Mouse (Mus musculus) right cerebral cortex, postnatal 14 days (tissue): Measurements from ENCODE around the gene Aldh9a1.
A peak's percentile ranks its signal among the peaks of the same experiment; 100 is the strongest.

Experiments used
- DNase-seq: peaks from one replicate; pipeline ENCODE4 v3.0.0; 2022

Aldh9a1 gene

DNA sequence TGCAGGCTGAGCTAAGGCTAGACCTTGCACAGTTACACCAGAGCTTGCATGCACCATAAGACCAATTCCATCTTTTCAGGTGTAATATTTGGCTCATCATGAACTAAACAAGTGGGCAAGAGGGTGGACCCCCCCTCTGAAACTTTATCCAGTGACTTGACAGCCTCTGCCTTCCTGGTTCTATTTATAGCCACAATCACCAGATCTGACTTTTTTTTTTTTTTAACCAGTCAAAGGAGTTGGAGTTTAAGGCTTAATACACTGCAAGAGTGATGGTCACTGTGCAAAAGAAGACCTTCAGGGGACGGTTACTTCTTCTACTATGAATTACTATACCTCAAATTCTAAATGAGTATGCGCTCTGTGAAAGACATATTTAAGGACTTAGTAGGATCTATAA, 35.4 kb downstream of the Aldh9a1 start:
- DNase-seq: no peak

DNA sequence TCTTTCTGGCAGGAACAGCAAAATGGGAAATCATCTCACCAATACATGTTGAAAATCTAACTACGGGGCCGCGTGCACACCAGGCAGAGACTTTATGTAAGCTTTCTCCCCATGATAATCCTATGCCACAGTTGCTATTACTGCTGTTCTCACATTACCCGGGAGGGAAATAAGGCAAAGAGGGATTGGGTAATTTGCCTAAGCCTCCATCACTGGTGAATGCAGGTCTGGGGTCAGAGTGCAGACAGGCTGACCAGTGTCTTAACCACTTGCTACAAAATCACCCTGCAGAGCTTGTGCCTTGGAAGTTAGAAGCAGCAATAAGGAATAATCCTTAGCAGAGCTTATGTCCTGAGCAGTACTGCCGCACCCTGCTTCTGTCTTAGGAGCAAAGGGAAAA, 35.8 kb downstream of the Aldh9a1 start:
- no peak for DNase-seq

DNA sequence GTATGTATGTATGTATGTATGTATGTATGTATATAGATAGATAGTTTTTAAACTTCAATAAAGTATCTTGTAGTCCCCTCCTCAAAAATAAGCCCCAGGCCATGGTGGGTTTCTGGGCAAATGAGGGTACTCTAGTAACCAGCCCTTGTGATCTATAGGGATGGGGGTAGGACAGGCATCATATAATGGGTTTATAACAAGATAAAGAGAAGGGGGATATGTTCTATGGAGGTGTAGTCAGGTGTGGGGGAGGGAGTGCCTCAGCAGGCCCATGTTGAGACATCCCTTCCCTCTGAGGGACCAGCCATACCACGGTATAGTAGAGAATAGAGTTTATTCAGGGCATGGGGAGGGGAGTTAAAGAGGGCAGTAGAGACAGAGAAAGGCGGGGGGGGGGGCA, 36.7 kb downstream of the Aldh9a1 start:
- no peak for DNase-seq

DNA sequence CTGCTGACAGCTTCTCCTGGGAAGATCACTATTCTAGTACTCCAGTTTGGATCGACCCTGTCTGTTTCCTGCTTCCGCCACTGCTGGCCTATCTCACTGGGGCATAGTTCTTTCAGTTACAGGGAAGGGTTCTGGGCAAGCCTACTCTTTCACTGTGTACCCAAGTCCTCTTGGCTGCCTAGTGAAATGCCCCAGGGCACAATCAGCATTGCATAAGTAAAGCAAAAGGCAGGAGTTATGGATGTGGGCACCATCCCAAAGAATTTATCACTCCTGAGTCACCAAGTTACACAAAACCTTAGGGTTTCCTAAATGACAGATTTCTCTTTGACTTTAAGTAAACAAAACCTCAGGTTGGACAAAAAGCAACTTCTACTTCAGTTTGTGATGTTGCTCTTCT, 37.5 kb downstream of the Aldh9a1 start:
- no peak for DNase-seq

DNA sequence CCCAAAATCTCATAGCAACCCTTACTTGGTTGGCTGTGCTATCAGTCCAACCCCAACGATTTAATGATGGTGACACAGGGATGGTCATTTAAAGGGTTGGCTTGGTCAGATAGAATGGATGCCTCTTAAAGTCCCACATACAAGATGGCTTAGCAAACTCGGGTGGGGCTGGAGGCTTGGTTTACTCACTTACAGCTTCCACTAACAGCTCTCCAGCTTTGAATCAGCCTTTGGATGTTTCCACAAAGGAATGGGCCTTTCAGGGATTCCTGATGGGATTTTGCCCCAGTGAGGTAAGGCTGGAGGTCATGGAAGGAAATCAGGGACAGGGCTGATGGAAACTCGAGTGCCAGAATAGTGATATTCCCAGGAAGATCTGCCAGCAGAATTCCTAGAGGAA, 38.0 kb downstream of the Aldh9a1 start:
- no peak for DNase-seq

DNA sequence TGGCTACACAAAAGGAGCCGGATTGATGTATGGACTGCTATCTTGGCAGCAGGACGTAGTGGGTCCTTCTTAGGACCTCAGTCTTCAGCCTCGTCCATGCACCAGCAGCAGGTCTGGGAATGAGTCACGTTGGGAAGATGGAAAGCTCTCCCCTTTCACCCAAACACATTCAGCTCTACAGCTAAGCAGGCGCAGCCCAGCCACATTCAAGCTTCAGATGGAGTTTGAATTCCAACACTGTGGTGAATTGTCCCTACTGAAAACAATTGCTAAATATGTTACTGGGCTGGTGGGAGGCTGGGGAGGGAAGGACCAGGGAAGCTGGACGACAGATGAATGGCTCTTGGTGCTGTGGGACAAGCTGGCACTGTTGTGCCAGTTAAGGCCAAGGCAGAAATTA, 38.8 kb downstream of the Aldh9a1 start:
- DNase-seq: no peak

- no peak for DNase-seq
These were observed 39.8 kb downstream of the Aldh9a1 start for GRCm38 (mm10) chr1:167389584-167389983.

DNA sequence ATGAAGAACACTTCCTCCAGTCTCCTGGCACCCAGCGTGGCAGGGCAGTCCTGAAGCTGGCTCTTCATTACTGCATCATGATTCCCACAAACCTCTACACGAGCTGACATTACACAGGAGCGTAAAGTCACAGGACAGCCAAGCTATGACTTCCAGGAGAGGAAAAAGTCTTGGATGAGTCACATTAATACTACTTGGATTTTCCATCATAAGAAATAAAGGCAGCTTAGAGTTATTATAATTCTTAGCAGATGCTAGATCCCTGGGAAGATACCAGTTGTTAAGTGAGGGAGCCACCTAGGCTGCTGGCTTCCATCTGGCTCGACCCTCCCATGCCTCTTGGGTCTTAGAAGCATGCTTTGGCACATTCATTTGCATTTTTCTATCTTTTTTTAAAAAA, 40.6 kb downstream of the Aldh9a1 start:
- DNase-seq: no peak

- no peak for DNase-seq
These were observed 41.5 kb downstream of the Aldh9a1 start for GRCm38 (mm10) chr1:167391241-167391640.

DNA sequence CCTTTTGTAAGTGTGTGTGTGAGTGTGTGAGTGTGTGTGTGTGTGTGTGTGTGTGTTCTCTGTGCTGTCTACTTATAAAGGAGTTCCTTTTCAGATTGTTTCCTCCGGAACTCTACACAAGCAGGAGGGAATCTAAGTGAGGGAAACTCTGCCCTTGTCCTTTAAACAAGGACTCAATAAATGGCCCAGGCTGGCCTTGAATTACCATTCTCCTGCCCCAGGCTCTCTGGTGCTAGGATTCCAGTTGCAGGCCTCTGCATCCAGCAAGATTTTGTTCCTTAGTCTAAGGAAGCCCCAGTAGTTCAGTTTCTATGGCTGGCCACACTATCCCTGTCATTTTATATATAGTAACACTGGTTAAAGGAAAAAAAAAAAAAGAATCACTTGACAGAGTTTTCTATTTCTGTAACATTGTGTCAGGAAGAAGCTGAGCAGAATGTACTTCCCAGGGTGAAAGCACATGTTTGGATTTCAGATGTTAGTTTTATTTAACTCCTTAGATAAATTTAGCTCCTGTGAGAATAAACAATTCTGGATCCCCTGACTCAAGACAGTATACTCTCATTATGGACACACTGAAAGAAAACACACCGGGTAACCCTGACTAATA, 42.3 kb downstream of the Aldh9a1 start:
- DNase-seq: no peak

GRCm38 (mm10) chr1:167392687-167393086, 42.9 kb downstream of the Aldh9a1 start:
- no peak for DNase-seq

- DNase-seq: no peak
These were observed 43.5 kb downstream of the Aldh9a1 start for GRCm38 (mm10) chr1:167393281-167393680.

DNA sequence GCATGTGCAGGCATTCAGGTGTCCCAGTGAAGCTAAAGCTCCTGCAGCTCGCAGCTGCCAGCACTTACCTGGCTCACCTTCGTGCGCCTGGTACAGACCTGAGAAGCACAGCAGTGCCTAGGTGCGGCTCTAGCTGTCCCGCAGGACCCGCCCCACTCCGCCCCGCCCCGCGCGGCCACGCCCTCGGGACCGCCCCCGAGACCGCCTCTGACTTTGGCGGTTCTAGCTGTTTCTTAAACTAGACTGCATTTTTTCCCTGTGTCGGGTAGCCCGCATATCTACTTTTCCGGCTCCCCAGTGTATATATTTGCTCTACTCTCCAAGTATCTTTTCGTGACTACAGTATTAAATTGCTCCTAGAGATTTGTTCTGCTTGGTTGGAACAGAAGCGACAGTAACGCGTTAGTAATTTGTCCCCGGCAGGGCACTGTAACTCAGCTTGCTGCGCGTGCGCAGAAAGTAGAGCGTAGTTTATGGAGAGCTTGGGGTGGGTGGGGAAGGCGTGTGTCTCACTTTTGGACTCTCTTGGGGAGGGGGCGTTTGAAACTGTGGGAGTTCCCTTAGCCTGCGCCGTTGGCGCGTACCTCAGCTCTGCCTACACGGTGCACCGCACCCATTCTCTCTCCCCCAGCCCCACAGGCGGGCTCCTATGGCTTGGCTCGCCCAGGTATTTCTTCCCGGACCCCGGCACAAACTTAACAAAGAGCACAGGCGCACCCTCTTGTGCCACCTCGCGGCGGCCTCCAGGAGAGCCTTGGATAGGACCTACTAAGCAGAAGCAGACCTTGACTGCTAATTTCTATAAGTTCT, 44.1 kb downstream of the Aldh9a1 start, which contains the start of gene Mgst3:
Mgst3 (minus strand) TSS at position 159 of the 810 bp plus-strand sequence.
- DNase-seq: peak; percentile 93

DNA sequence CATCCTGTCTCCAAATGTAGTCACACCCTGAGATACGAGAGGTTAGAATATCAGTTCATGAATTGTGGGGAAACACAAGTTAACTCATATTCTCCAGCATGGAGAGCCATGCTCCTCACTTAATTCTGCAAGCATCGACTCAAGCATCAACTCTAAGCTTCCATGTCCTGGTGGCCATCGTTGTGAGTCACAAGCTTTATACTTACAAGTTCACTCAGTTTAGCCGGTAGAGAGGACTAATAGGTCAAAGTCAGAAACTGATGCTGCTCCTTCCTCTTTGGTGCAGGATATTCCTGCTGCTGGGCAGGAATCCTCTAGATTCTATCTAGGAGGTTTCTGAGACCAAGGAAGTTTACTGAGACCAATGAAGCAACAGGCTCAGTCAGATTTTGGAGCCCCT, 55.4 kb downstream of the Aldh9a1 start:
- DNase-seq: no peak

DNA sequence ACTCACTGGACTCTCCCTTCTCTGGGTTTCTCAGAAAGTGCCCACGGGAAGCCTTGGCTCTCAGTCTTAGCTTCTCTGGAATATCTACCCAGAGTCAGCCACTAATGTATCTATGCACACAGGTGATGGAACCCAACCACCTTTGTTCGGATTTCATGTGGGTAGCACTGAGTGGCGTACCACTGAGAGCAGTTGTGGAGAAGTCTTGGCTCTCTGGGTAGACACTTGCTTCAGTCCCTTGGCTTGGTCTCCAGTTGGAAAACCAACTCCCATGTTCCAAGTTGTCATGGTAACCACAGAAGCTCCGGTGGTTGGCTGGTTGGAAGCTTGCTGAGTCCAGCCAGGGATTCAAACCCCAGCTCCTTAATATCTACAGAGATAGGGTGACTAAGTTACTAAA, 59.8 kb downstream of the Aldh9a1 start:
- DNase-seq: no peak

DNA sequence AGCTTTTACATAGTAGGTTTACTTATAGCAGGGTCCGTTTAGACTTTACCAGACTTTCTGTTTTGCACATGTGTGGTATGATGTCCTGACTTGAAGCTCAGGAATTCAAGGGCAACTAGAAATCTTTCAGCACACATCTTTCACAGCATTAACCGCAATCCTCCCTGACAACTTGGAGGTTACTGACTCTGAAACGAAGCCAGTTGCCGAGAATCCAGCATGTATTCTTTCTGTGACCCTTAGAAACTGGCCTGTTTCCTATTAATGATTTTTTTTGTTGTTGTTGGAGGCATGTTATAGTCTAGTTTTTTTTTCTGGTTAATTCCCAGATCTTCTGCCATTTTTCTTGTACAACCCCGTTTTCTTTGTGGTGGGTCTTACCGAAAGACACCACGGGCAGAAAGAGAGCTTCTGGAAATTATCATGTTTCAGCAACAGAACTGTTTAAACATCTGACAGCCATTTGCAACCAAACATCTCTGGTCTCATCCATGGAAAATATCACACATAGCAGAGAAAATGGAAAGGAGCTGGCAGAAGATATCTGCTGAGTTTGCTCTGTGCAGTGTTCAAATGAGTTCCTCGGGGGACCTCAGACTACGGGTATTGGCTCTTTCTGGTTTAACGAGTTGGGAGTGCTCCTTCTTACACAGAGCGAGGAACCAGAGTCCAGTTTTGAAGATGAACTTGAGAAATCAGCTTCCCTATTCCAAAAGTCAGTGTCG, 62.4 kb downstream of the Aldh9a1 start:
- DNase-seq: no peak

DNA sequence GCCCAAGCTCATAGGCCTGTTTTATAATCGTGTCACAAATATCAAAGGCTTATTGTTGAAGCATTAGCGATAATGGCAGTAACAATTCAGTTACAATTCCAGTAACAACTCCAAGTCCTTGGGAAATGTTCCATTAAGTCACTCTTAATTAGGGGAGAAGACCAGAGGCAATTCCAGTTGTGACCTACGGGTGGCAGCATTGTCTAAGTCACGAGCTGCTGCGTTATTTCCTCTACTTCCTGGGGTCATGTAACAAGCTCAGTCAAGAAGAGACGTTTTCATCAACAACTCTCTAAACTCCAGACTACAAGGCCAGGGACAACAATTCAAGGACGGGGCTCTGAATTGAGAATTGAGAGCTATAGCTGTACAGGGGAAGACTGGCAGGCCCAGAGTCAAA, 65.1 kb downstream of the Aldh9a1 start:
- peak; percentile 76 for DNase-seq
